Mouse (Mus musculus) midbrain, postnatal 0 days (tissue): ENCODE measurements around the gene Hivep3. TPM values are rescaled to one million over a fixed set of nuclear protein-coding genes. Genes with fewer than 3 reads are reported as not detected.

Experiments
- ATAC-seq: fragments of 200-750 bp; cut with Nextera tagmentation; 2 replicates; pipeline ENCODE4 v1.8.0; 2017; ENCODE audit warnings: moderate number of reproducible peaks, mild to moderate bottlenecking, moderate TSS enrichment, moderate library complexity; ENCODE audit not compliant: low FRiP score
- DNase-seq: peaks from one replicate; pipeline ENCODE4 v3.0.0-alpha.2; 2015; ENCODE audit warnings: low spot score
- H3K27ac ChIP-seq: fragments of 300-500 bp; sonication (generic); 2 replicates; pipeline ENCODE4 v1.5.1; 2014; ENCODE audit warnings: low read depth, mild to moderate bottlenecking, low read length, mixed read lengths
- H3K27me3 ChIP-seq: fragments of 300-500 bp; sonication (generic); 2 replicates; pipeline ENCODE4 v1.6.1; 2014; ENCODE audit warnings: low read length, control low read depth, mixed read lengths; ENCODE audit not compliant: insufficient read depth
- H3K36me3 ChIP-seq: fragments of 300-500 bp; sonication (generic); 2 replicates; pipeline ENCODE4 v1.6.1; 2014; ENCODE audit warnings: low read length, control low read depth, mixed read lengths; ENCODE audit not compliant: insufficient read depth
- H3K4me1 ChIP-seq: fragments of 300-500 bp; sonication (generic); 2 replicates; pipeline ENCODE4 v1.6.1; 2014; ENCODE audit warnings: mild to moderate bottlenecking, control low read depth, antibody characterized with exemption, low read length, mixed read lengths; ENCODE audit not compliant: insufficient read depth
- H3K4me2 ChIP-seq: fragments of 300-500 bp; sonication (generic); 2 replicates; pipeline ENCODE4 v1.6.1; 2014; ENCODE audit warnings: low read depth, mild to moderate bottlenecking, low read length, mixed read lengths; ENCODE audit not compliant: poor library complexity, severe bottlenecking
- H3K4me3 ChIP-seq: fragments of 300-500 bp; sonication (generic); 2 replicates; pipeline ENCODE4 v1.5.1; 2014; ENCODE audit warnings: low read depth, mild to moderate bottlenecking, low read length, moderate library complexity
- H3K9ac ChIP-seq: fragments of 300-500 bp; sonication (generic); replicated peaks from 2 replicates; pipeline ENCODE4 v1.6.1; 2014; ENCODE audit warnings: mild to moderate bottlenecking, low read length, moderate library complexity, mixed read lengths; ENCODE audit not compliant: poor library complexity, severe bottlenecking
- H3K9me3 ChIP-seq: fragments of 300-500 bp; sonication (generic); 2 replicates; pipeline ENCODE4 v1.6.1; 2016; ENCODE audit warnings: low read length, control low read depth
- CTCF ChIP-seq: IDR thresholded peaks from 2 replicates; pipeline ENCODE4 v1.5.1; 2016; ENCODE audit warnings: antibody characterized with exemption, mild to moderate bottlenecking
- WGBS: fragments of 180-500 bp; shearing (Covaris S2); extraction: QIAGEN DNeasy Blood & Tissue Kit; methylation state at CpG from one replicate; pipeline ENCODE4 v1.1.7; 2014; 5-methylcytosine and 5-hydroxymethylcytosine counted together
- polyA plus RNA-seq: library from polyadenylated mRNA; unstranded; fragments of >200 nt; fragmentation: Nextera tagmentation; extraction: Ambion mirVana; gene quantifications from 2 replicates; pipeline ENCODE4 v1.2.1, GENCODE M21; 2015
- total RNA-seq: library from RNA; depleted of rRNA; stranded (reverse); fragments of >200 nt; gene quantifications from 2 replicates; pipeline ENCODE4 v1.2.3, GENCODE M21; 2014

Hivep3 gene
- total and polyA plus RNA-seq, 2 experiments from 2014 or later = 16.5 to 18.3 TPM

DNA sequence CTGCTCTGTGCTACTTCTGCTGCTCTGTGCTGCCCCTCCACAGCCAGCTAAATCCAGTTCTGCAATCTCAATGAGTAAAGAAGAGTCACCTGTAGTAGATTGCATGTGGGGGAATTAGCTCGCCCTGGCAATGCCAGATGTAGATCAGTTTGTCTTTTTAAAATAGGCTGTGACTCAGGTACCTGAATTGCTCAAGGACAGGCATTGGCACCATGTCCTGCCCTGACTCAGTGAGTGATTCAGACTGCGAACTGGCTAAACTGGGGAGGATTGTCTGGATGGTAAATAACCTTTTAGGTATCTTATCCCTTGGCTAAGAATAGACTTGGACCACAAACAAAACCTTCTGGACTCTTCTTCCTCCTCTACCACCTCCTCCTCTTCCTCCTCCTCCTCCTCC, 52.7 kb downstream of the Hivep3 start:
- DNase-seq (no peak), ATAC-seq (no peak)
- Histone ChIP-seq H3K4me1 (no peaks in the 10 kb centered on the region), H3K27me3 (no peaks in the 10 kb centered on the region), H3K36me3 (no peaks in the 10 kb centered on the region), H3K9me3 (no peaks in the 10 kb centered on the region), H3K4me3 (no peak overlapping the region), H3K4me2 (no peak overlapping the region), H3K9ac (no peak overlapping the region), H3K27ac (no peak overlapping the region)
- no peak for TF ChIP-seq CTCF
- WGBS = 85% methylated on average over 2 of the region's 2 CpGs

DNA sequence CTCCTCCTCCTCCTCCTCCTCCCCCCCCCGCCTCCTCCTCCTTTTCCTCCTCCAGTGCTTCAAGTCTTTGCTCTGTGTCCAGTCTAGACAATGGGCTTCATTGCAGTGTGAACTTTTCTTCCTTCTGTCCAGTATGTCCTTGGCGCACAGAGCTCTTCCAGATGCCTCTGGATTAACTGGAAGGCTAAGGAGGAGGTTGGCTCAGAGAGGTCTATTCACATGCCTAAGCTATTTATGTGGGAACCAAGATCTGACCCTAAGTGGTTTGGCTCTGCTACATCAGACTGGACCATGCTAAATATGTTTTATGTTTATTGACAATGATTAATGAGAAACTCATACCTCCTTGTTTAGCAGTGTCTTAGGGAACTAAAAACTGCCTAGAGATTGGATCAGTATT, 53.1 kb downstream of the Hivep3 start:
- H3K9me3 ChIP-seq = no peaks in the 10 kb centered on the region
- no peak overlapping the region for H3K9ac ChIP-seq
- no peaks in the 10 kb centered on the region for H3K27me3 ChIP-seq
- DNase-seq = no peak
- TF ChIP-seq CTCF = no peak
- no peaks in the 10 kb centered on the region for H3K36me3 ChIP-seq
- no peaks in the 10 kb centered on the region for H3K4me1 ChIP-seq
- ATAC-seq = no peak
- WGBS = 67% methylated on average over 1 of the region's 2 CpGs
- H3K4me3 ChIP-seq = no peak overlapping the region
- no peak overlapping the region for H3K4me2 ChIP-seq
- no peak overlapping the region for H3K27ac ChIP-seq

DNA sequence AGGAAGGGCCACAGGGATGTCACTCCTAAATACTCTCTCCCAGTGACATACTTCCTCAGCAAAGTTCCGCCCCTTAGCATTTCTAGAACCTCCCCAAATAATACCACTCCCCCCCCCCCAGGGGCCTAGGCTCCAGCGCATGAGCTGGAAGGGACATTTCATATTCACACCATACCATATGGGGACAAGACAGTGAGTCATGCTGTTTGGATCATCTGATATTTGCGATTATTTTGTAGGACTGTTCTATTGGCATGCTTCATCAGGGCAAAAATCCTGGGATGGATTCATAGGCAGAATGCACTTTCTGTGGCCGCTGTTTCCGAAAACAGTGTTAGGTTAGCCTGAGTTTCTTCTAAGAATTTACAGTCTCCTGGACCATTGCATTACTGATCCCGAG, 55.2 kb downstream of the Hivep3 start:
- WGBS = 95% methylated on average over 6 of the region's 6 CpGs

DNA sequence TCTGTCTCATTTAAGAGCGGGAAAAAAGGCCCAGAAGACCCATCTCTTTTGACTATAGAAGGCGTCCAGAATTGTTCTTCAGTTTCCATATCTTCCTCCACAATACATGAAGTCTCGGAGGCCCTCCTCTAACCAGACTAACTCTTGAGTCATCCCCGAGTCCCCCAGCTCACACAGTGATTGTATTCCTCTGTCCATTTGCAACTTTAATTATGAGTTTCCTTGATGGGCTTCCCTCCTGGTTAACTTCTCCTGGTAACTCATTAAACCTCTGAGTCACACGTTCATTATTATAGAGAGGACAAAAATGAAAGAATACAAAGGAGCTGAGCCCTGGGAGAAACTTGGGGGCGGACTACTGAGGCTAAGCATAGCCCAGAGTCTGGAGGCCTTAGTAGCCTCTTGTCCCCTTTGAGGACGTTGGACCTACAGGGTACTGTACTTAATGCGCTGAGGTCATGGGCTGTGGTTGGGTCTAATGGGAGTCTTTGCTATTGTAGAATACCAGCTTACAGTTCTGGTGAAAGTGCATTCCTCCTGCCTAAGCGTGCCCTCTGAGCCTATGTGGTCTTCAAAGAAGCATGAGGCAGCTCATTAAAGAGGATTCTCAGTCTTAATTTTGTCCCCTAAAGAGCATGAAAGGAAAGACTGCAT, 56.0 kb downstream of the Hivep3 start:
- H3K9ac ChIP-seq = no peak overlapping the region
- no peaks in the 10 kb centered on the region for H3K36me3 ChIP-seq
- no peak overlapping the region for H3K27ac ChIP-seq
- H3K9me3 ChIP-seq = no peaks in the 10 kb centered on the region
- H3K27me3 ChIP-seq = no peaks in the 10 kb centered on the region
- no peak overlapping the region for H3K4me2 ChIP-seq
- no peak for ATAC-seq
- DNase-seq = no peak
- WGBS = 79% methylated on average over 9 of the region's 9 CpGs
- H3K4me3 ChIP-seq = no peak overlapping the region
- H3K4me1 ChIP-seq = no peaks in the 10 kb centered on the region
- no peak for TF ChIP-seq CTCF

More for the DNA sequence above, 55.2 kb downstream of the Hivep3 start:
- Histone ChIP-seq H3K27me3 (no peaks in the 10 kb centered on the region), H3K4me1 (no peaks in the 10 kb centered on the region), H3K9ac (no peak overlapping the region), H3K27ac (no peak overlapping the region), H3K9me3 (no peaks in the 10 kb centered on the region), H3K36me3 (no peaks in the 10 kb centered on the region), H3K4me2 (no peak overlapping the region), H3K4me3 (no peak overlapping the region)
- no peak for DNase-seq
- no peak for ATAC-seq
- no peak for TF ChIP-seq CTCF

DNA sequence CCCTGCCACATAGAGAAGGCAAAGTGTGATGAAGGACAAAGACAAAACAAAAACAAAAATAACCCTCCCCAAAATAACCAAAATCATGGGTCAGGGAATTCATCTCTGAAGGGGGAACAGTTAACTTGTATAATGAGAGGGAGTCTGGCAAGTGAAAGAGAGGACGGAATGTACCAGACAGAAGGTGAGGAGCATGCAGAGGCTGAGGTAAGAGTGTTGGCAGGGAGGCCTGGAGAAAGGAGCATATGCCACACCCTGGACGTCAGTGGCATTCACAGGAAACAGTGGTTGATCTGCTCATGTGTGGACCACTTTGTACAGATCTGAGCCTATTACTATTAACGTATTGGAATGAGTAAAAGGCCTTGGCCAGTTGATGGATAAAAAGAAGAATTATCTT, 65.3 kb downstream of the Hivep3 start:
- Histone ChIP-seq H3K4me1 (no peaks in the 10 kb centered on the region), H3K27me3 (no peaks in the 10 kb centered on the region), H3K4me3 (no peak overlapping the region), H3K9me3 (no peaks in the 10 kb centered on the region), H3K27ac (no peak overlapping the region), H3K4me2 (no peak overlapping the region), H3K9ac (no peak overlapping the region), H3K36me3 (no peaks in the 10 kb centered on the region)
- DNase-seq (no peak), ATAC-seq (no peak)
- WGBS = 80% methylated on average over 3 of the region's 3 CpGs
- no peak for TF ChIP-seq CTCF

DNA sequence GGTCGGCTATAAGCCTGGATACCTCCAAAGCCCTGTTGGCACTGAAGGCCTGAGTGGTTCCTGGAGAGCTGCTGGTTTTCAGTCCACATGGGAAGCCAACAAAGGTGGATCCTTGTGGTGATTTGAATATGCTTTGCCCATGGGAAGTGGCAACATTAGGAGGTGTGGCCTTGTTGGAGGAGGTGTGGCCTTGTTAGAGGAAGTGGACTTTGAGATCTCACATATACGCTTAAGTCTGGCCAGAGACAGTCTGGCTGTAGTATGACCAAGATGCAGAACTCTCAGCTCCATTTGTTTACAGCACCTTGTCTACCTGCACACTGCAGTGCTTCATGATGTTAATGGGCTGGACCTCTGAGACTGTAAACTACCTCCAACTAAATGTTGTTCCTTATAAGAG, 73.0 kb downstream of the Hivep3 start:
- Histone ChIP-seq H3K4me2 (no peak overlapping the region), H3K27ac (no peak overlapping the region), H3K4me1 (no peaks in the 10 kb centered on the region), H3K27me3 (no peaks in the 10 kb centered on the region), H3K9me3 (no peaks in the 10 kb centered on the region), H3K4me3 (no peak overlapping the region), H3K36me3 (no peaks in the 10 kb centered on the region), H3K9ac (no peak overlapping the region)
- no peak for TF ChIP-seq CTCF
- no peak for ATAC-seq
- DNase-seq = no peak
- 84% methylated on average over 2 of the region's 2 CpGs for WGBS
